Mouse (Mus musculus) liver, embryonic 11.5 days (tissue): ENCODE measurements around the gene Mdga1. TPM values are rescaled to one million over a fixed set of nuclear protein-coding genes. Genes with fewer than 3 reads are reported as not detected.
A peak's percentile ranks its signal among the peaks of the same experiment; 100 is the strongest.

Experiments
- ATAC-seq: fragments of 200-750 bp; cut with Nextera tagmentation; replicated peaks from 2 replicates; pipeline ENCODE4 v1.8.0; 2017; ENCODE audit warnings: moderate number of reproducible peaks, mild to moderate bottlenecking, moderate TSS enrichment, moderate library complexity; ENCODE audit not compliant: low FRiP score
- DNase-seq: peaks from one replicate; pipeline ENCODE4 v3.0.0-alpha.2; 2017; ENCODE audit warnings: low spot score
- H3K27ac ChIP-seq: fragments of 300-500 bp; sonication (generic); 2 replicates; pipeline ENCODE4 v1.5.1; 2014; ENCODE audit warnings: mild to moderate bottlenecking, low read depth, low read length, control low read depth
- H3K27me3 ChIP-seq: fragments of 300-500 bp; sonication (generic); replicated peaks from 2 replicates; pipeline ENCODE4 v1.6.1; 2014; ENCODE audit warnings: low read length, mixed read lengths; ENCODE audit not compliant: control insufficient read depth, insufficient read depth
- H3K36me3 ChIP-seq: fragments of 300-500 bp; sonication (generic); 2 replicates; pipeline ENCODE4 v1.6.1; 2014; ENCODE audit warnings: mild to moderate bottlenecking, low read length, moderate library complexity, mixed read lengths; ENCODE audit not compliant: control insufficient read depth, insufficient read depth
- H3K4me1 ChIP-seq: fragments of 300-500 bp; sonication (generic); replicated peaks from 2 replicates; pipeline ENCODE4 v1.6.1; 2014; ENCODE audit warnings: low read length, mixed read lengths; ENCODE audit not compliant: control insufficient read depth, insufficient read depth
- H3K4me2 ChIP-seq: fragments of 300-500 bp; sonication (generic); 2 replicates; pipeline ENCODE4 v1.6.1; 2014; ENCODE audit warnings: mild to moderate bottlenecking, control low read depth, moderate library complexity
- H3K4me3 ChIP-seq: fragments of 300-500 bp; sonication (generic); 2 replicates; pipeline ENCODE4 v1.5.1; 2014; ENCODE audit warnings: low read depth, low read length, control low read depth
- H3K9ac ChIP-seq: fragments of 300-500 bp; sonication (generic); 2 replicates; pipeline ENCODE4 v1.6.1; 2014; ENCODE audit warnings: low read depth, low read length, control low read depth
- H3K9me3 ChIP-seq: fragments of 300-500 bp; sonication (generic); 2 replicates; pipeline ENCODE4 v1.6.1; 2016; ENCODE audit warnings: low read length, inconsistent platforms, mixed read lengths; ENCODE audit not compliant: control insufficient read depth
- WGBS: fragments of 180-500 bp; shearing (Covaris S2); extraction: QIAGEN DNeasy Blood & Tissue Kit; methylation state at CpG from one replicate; pipeline ENCODE4 v1.1.7; 2014; 5-methylcytosine and 5-hydroxymethylcytosine counted together
- polyA plus RNA-seq: library from polyadenylated mRNA; unstranded; fragments of >200 nt; fragmentation: Nextera tagmentation; extraction: Ambion mirVana; gene quantifications from 2 replicates; pipeline ENCODE4 v1.2.1, GENCODE M21; 2014

The Mdga1 gene
- polyA plus RNA-seq, 1 experiment from 2014 or later, result 1.7 TPM

GRCm38 (mm10) chr17:29846284-29846683 is 123.6 kb downstream of the Mdga1 start:
- H3K9me3 ChIP-seq, result no peaks in the 10 kb centered on the region
- H3K9ac ChIP-seq, result no peak overlapping the region
- ATAC-seq (no peak), DNase-seq (no peak)
- WGBS, result 65% methylated on average over 15 of the region's 15 CpGs
- H3K4me3 ChIP-seq, result no peak overlapping the region
- no peak overlapping the region for H3K27ac ChIP-seq
- no peaks in the 10 kb centered on the region for H3K27me3 ChIP-seq
- H3K4me2 ChIP-seq, result no peak overlapping the region
- peaks cover 13% of the 10 kb centered on the region for H3K4me1 ChIP-seq
- H3K36me3 ChIP-seq, result no peaks in the 10 kb centered on the region

GRCm38 (mm10) chr17:29844949-29845348 is 124.9 kb downstream of the Mdga1 start:
- 85% methylated on average over 6 of the region's 6 CpGs for WGBS
- peaks cover 8% of the 10 kb centered on the region for H3K4me1 ChIP-seq
- H3K27me3 ChIP-seq, result no peaks in the 10 kb centered on the region
- H3K9me3 ChIP-seq, result no peaks in the 10 kb centered on the region
- no peak overlapping the region for H3K27ac ChIP-seq
- H3K36me3 ChIP-seq, result no peaks in the 10 kb centered on the region
- DNase-seq (no peak), ATAC-seq (no peak)
- no peak overlapping the region for H3K9ac ChIP-seq
- H3K4me3 ChIP-seq, result no peak overlapping the region
- H3K4me2 ChIP-seq, result no peak overlapping the region

GRCm38 (mm10) chr17:29843419-29844162 is 126.3 kb downstream of the Mdga1 start:
- no peak for ATAC-seq
- Histone ChIP-seq H3K4me2 (no peak overlapping the region), H3K4me1 (no peaks in the 10 kb centered on the region; the same call in 1 of the 2 replicates), H3K36me3 (no peaks in the 10 kb centered on the region), H3K27ac (no peak overlapping the region), H3K4me3 (no peak overlapping the region), H3K9me3 (no peaks in the 10 kb centered on the region), H3K9ac (no peak overlapping the region), H3K27me3 (no peaks in the 10 kb centered on the region)
- 87% methylated on average over 7 of the region's 7 CpGs for WGBS
- DNase-seq, result no peak

DNA sequence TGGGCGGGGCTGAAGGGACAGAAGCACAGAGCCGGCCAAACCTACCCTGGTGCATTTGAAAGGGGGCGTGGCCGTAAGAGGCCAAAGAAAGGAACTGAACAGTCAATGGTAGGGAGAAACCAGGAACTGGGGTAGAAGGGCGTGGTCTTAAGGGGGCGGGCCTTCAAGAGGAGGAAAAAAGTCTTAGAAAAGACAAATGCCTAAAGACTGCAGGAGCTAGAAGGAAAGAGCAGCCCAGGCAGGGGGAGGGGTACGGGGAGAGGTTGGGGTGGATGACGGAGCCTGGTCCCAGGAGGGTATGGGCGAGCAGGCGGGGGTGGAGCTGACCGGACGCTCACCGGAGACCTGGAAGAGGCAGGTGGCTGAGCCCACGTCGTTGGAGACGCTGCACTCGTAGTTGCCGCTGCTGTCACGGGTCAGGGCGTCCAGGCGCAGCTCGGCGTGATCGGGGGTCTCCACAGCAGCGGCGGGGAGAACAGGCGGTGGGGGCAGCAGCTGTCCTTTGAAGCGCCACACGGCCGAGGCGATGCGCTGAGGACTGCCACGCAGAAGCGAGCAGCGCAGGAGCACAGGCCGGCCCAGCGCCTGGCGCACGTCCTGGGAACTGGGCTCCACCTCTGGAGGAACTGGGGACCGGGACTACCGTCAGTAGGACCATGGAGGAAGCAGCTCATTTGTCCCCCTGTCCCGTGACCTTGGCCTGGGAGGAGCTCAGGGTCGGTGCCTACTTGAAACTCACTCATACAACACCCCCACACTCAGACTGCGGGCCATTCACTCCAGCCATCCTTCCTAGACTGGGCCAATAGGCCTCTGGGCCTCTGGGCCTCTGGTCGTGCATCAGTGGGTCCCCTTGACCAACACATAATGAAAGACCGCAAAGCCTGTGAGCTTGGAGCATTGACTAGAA is 127.9 kb downstream of the Mdga1 start:
- H3K4me3 ChIP-seq, result peak overlapping the region; percentile 58
- DNase-seq, result peak; percentile 63
- H3K36me3 ChIP-seq, result no peaks in the 10 kb centered on the region
- peaks cover 5% of the 10 kb centered on the region for H3K4me1 ChIP-seq
- peak overlapping the region; percentile 80 for H3K4me2 ChIP-seq
- no peaks in the 10 kb centered on the region for H3K27me3 ChIP-seq
- H3K27ac ChIP-seq, result no peak overlapping the region
- ATAC-seq, result peak; percentile 87
- no peaks in the 10 kb centered on the region for H3K9me3 ChIP-seq
- H3K9ac ChIP-seq, result peak overlapping the region; percentile 51
- 8% methylated on average over 46 of the region's 46 CpGs for WGBS

DNA sequence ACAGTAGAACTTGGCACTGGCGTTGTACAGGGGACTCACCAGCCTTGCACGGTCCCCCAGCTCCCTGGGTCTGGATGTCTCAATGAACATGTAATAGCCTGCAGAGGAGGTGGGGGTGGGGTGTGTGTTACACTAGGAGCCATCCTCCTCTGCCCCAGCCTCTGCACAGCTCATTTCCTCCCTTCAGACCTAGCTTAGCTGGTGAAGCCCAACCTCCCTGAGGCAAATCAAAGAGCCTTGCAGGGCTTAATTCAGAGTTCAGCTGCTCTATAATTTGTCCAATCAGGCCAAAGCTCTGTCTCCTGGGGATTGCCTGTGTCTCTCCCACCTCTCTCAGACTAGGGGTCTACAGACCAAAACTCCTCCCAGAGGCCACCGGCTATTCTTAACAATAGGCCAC is 131.9 kb downstream of the Mdga1 start:
- peaks cover 5% of the 10 kb centered on the region for H3K4me1 ChIP-seq
- H3K4me3 ChIP-seq, result no peak overlapping the region
- no peaks in the 10 kb centered on the region for H3K36me3 ChIP-seq
- H3K9me3 ChIP-seq, result no peaks in the 10 kb centered on the region
- 47% methylated on average over 3 of the region's 3 CpGs for WGBS
- DNase-seq (no peak), ATAC-seq (no peak)
- no peak overlapping the region for H3K27ac ChIP-seq
- no peak overlapping the region for H3K4me2 ChIP-seq
- no peaks in the 10 kb centered on the region for H3K27me3 ChIP-seq
- no peak overlapping the region for H3K9ac ChIP-seq

GRCm38 (mm10) chr17:29837441-29837840 is 132.4 kb downstream of the Mdga1 start:
- Histone ChIP-seq H3K27ac (no peak overlapping the region), H3K27me3 (no peaks in the 10 kb centered on the region), H3K4me2 (no peak overlapping the region), H3K36me3 (no peaks in the 10 kb centered on the region), H3K4me1 (peaks cover 5% of the 10 kb centered on the region), H3K4me3 (no peak overlapping the region), H3K9ac (no peak overlapping the region), H3K9me3 (no peaks in the 10 kb centered on the region)
- no peak for DNase-seq
- no peak for ATAC-seq
- WGBS, result 44% methylated on average over 8 of the region's 8 CpGs

- Histone ChIP-seq H3K36me3 (no peaks in the 10 kb centered on the region), H3K27me3 (no peaks in the 10 kb centered on the region), H3K9me3 (no peaks in the 10 kb centered on the region), H3K4me2 (no peak overlapping the region), H3K4me1 (peaks cover 5% of the 10 kb centered on the region), H3K4me3 (no peak overlapping the region), H3K9ac (no peak overlapping the region), H3K27ac (no peak overlapping the region)
- no peak for ATAC-seq
- no peak for DNase-seq
- WGBS, result 83% methylated on average over 7 of the region's 7 CpGs
Observed at GRCm38 (mm10) chr17:29834768-29835167, 135.1 kb downstream of the Mdga1 start.

DNA sequence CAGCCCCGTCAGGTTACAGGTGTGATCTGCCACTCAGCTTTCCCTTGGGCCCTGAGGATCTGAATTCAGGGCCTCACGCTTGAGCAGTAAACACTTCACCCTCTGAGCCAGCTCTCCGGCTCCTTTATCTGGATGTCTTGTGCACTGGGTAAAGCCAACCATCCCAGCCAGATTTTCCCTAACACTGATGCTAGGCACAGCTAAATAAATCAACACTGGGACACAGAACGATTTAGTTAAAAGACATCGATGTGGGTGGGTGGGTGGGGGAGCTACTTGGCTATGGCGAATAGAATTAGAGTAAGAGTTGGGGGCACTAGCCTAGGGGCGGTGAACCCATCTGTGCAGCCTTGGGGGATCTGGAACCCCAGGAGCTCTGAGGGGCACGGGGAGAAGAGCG is 135.6 kb downstream of the Mdga1 start:
- ATAC-seq (no peak), DNase-seq (no peak)
- Histone ChIP-seq H3K36me3 (no peaks in the 10 kb centered on the region), H3K9me3 (no peaks in the 10 kb centered on the region), H3K4me2 (no peak overlapping the region), H3K9ac (no peak overlapping the region), H3K27ac (no peak overlapping the region), H3K4me3 (no peak overlapping the region), H3K4me1 (peaks cover 5% of the 10 kb centered on the region), H3K27me3 (no peaks in the 10 kb centered on the region)
- WGBS, result 85% methylated on average over 9 of the region's 9 CpGs
